Mouse (Mus musculus): ENCODE results near the gene Vwf.
A peak's percentile ranks its signal among the peaks of the same experiment; 100 is the strongest.

Gene Vwf

DNA sequence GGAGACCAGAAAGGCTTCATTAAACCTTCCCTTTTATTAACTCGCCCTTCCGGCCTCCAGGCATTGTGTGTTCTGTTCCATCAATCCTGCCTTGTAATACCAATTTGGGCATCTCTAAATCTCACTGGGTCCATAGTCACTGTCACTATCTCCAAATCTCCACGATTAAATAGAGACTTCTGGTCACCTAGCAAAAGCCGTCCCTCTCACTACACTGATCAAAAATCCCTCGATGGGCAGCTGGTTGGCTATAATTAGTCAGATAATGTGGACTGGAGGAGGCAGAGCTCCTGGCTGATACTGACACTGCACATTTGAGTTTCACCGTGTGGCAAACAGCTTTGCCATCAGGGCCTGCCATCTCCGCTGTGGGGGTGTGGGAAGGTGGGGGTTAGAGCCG, 42.5 kb downstream of the Vwf start:
- no peak for DNase-seq

DNA sequence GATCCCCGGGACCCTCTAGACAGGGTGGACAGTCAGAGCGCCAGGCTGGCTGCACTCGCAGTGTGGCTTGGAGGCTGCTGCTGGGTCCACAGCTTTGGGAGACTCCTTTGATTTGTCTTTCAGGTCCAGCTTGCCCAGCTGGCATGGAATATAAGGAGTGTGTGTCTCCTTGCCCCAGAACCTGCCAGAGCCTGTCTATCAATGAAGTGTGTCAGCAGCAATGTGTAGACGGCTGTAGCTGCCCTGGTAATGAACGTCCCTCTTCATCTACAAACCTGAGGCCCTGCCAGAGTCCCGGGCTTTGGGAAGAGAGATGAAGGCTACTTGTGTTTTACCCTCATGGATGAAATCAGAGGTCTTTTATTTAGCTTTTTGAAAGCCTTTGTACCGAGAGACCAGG, 43.5 kb downstream of the Vwf start:
- DNase-seq = no peak

DNA sequence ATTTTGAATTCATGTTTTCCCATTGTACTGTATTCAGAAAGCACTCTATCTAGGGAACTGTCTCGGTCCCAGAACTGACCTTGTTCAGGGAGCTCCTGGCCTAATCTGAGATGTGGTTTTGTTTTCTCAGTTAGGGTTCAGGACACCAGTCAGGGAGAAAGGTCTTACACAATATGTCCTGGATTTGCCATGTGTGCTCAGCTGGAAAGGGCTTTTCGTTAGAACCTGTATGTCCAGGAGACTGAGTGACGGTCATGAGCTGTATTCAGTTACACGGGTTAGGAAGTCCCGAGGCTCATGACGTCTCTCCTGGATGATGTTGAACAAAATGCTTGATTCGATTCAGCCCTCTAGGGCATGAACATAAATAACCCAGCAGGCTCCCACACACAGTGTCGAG, 43.9 kb downstream of the Vwf start:
- no peak for DNase-seq

DNA sequence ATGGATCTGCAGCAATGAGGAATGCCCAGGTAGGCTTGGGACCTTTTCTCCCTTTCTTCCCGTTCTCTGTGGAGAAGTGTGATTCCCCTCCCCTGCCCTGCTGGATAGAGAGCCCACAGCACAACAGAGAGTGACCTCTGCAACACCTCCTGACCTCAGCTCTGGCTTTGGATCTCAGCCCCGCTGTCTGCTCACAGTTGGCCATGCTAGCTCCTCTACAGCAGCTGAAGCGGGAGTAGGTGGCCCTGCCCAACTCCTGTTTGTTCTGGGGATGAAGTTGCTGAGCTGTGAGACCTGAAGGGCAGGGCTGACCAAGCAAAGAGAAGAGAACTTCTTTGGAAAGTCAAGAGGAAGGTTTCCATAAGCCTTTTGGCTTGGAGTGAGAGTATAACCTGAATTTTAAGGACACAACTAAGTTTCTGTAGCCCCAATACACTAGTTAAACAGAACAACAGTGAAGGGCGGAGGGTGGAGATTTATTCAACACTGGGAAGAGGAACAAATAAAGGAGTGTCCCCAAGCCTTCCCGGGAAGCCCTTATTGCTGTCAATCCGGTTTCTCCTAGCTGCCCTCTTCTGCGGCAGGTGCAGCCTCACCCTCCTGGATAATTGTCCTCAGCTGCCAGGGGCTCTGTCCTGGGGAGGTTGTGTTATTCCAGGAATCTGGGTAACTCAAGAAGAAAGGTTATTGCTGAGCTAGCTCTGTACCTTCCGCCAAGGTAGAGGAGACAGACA, 45.2 kb downstream of the Vwf start:
- no peak for DNase-seq

DNA sequence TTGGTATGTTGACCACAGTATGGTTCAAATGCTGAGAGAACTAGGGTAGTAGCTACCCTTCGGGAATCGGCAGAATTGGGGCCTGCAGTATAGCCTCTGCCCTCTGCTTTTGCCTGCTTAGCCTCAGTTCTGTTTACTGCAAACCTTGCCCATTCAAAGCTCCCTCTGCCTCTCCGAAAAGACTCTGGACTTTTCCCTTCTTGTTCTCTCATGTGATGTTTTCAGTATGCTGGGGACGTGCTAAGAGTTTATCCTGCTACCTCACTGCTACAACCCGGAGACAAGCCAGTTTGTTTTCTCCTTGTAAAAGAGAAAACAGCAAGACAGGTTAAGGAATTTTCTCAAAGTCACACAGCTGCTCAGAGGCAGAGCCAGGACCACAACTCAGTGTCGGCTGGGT, 46.0 kb downstream of the Vwf start:
- no peak for DNase-seq

DNA sequence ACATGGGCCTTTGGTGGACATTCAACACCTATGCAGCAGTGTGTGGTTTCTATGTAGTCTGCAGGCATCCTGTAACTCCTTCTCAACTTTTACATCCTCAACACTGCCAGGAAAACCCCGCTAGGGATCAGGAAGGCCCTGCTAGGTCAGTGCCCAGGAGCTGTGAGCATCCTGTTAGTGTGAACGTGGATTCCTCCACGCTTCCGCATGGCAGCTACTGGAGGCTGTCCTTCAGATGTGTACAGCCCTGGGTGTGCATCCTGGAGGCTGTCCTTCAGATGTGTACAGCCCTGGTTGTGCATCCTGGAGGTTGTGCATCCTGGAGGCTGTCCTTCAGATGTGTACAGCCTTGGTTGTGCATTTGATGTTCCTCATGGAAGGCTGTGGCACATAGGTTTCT, 47.7 kb downstream of the Vwf start:
- DNase-seq = no peak

DNA sequence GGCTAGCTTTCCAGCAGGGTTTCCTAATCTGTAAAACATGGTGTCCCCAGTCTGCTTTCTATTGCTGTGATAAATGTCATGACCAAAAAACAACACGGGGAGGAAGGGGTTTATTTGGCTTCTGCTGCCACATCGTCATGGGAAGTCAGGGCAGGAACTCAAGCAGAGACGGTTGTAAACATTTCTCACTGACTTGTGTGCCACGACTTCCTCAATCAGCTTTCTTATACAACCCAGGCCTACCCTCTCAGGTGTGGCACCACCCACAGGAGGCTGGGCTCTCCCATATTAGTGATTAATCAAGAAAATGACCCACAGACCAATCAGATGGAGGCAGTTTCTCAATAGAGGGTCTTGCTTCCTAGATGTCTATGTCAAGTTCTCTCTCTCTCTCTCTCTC, 48.3 kb downstream of the Vwf start:
- no peak for DNase-seq

DNA sequence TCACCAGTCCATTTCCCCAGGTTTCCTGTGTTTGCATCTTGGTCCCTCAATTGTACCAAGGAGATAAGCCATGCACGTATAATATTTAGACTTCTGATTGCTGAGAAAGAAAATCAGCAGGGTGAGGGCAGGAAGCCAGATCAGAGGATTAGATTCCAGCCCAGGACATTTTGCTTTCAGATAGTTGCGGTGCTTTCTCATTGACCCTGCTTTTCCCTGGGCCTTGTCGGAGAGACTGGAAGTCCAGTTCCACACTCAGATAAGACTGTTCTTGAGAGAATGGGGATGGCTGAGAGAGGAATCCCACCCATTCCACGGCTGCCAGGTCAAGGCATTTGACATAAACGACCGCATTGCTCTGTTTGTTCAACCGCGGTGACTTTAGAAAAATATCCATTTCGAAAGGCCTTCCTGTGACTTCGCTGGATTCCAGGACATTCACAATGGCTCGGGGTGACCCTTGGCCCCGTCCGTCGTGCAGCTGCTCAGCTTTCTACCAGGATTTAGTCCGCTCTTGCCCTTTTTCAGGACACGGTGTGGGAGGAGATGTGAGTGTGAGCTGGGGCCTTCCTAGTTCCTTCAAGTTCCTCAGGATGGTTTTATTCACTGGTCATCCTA, 50.2 kb downstream of the Vwf start:
- peak; percentile 73 for DNase-seq

DNA sequence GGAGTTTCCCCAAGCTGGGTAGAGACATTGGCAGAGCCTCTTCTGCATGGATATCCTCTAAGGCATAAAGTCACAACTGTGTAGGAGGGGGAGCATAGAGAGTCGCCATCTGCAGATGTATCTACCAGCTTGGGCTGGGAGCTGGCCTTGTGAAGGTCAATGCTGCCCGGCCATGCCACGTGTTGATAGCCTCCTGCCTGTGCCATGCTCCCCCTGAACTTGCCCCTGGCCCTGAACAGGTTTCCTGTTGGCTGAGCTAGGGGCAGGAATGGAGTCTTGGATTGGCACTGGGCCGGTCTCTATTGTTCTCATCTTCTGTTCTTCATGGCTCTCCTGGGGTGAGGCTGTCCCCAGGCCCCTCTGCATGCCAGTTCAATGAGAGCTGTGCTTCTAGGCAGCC, 51.1 kb downstream of the Vwf start:
- no peak for DNase-seq

DNA sequence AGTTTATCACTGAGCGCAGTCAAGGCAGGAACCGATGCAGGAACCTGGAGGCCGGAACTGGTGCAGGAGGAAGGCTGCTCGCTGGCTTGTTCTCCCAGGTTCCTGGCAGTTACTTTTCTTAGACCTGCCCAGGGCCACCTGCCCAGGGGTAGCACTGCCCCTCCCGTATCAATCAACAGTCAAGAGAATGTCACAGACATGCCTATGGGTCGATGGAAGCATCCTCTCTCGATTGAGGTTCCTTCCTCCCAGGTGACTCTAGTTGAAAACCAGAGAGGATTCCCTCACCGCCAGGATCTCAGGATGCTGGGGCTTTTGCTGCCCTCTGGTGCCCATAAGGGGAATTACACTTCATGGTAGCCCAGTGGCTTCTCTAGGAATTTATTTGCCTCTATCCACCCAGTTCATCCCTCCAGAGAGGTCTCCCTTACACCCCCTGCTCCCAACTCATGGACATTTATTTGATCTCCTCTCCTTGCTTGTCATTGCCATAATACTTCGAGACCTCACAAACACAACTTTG, 53.5 kb downstream of the Vwf start:
- peak; percentile 85 for DNase-seq

DNA sequence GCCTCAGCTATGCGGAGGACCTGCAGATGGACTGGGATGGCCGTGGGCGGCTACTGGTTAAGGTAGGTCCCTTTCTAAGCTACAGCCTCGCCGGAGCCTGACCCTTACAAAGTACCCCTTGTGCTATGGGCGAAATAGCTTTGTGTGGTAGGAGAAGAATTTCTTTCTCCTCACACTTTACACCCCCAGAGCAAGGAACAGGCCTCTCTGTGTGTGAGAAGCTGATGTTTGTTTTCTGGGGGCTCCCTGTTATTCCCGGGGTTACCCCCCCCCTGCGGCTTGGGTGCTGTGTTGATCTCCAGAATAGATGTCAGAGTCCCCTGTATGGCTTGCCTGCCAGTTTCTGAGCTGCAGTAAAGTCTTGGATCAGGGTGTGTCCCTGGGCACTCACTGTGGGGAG, 54.1 kb downstream of the Vwf start:
- no peak for DNase-seq

DNA sequence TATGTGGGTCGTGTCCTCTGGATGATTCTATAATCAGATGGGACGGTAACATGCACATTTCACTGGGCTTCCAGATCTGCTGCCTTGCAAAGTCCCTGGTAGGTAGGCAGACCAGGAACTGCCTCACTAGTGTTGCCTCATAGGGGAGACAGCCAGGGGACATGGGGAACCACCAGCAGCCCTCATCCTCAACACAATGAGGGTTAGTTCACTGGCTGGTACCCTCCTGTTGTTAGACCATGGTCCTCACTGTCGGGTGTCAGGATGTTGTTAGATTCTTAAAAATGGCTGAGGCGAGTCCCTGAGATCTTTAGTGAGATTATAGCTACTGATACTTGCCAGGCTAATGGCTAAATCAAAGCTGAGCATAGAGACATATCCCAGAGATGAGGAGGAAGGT, 54.6 kb downstream of the Vwf start:
- DNase-seq = no peak

DNA sequence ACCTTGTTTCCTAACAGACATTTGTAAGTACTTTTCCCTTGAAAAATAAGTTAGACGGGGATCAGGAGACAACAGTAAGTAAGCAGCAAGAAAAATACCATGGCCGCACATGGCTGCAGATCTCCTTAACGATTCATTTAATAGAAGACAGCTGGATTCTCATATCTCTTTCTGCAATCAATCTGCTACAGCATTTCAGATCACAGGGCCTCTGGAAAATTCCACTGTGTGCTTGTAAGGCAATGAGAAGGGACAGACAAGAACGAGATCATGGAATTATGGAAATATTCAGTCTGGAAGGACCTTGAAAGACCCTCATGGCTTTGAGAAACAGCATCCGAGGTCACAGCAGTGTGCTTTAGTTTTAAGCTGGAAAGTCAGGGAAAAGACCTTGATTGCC, 55.2 kb downstream of the Vwf start:
- DNase-seq = no peak

DNA sequence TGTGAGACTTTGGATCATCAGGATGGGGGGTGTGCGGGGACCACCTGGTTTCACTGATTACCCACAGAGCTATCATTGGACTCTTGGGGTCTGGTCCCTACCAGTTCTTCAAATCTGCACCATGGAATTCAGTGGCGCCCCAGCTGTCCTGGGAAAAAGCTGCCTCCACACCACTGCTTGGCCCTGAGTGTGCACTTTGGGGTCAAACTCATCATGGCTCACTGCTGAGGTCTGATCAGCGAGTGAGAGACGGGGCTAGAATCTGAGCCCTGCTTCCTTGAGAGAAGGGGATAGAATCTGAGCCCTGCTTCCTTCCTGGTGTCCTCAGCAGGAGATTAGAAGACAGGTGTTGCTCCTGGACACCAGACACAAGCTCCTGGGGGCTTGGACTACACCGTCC, 55.8 kb downstream of the Vwf start:
- DNase-seq = no peak

DNA sequence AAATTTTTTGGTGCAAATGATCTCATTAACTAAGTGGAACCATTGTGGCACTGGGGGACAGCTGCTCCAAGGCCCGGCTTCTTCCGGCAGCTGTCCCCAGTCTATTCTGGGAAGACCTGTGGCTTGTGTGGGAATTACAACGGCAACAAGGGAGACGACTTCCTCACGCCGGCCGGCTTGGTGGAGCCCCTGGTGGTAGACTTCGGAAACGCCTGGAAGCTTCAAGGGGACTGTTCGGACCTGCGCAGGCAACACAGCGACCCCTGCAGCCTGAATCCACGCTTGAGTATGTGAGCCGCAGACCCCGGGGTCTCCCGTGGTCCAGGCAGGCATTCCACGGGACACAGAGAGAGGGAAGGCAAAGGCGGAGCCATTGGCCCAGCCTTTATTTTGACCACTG, 56.7 kb downstream of the Vwf start:
- DNase-seq = peak; percentile 93

DNA sequence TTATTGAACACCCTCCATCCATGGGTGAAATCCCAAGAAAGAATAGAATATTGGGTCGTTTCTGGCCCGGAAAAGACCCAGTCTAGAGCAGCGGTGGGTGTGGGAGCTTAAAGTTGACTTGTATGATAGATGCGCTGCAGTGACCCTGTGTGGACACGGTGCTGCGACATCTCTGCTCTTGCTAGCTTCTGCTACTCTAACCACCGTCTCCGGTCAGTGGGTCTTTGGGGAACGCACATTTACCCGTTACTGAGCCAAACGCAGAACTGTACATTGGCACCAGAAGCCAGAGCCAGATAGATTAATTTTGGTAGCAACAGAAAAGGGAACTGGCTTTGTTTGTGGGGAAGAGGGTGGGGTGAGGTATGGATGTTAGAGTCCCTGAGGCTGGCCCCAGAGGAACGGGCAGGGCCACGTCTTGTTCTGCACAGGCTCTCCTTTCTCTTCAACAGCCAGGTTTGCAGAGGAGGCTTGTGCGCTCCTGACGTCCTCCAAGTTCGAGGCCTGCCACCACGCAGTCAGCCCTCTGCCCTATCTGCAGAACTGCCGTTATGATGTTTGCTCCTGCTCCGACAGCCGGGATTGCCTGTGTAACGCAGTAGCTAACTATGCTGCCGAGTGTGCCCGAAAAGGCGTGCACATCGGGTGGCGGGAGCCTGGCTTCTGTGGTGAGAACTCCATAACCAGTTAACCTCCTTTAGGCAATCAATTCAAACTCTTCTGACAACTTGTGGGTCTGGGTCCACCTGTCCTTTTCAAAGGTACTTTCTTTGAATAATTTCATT, 57.3 kb downstream of the Vwf start:
- DNase-seq = no peak

DNA sequence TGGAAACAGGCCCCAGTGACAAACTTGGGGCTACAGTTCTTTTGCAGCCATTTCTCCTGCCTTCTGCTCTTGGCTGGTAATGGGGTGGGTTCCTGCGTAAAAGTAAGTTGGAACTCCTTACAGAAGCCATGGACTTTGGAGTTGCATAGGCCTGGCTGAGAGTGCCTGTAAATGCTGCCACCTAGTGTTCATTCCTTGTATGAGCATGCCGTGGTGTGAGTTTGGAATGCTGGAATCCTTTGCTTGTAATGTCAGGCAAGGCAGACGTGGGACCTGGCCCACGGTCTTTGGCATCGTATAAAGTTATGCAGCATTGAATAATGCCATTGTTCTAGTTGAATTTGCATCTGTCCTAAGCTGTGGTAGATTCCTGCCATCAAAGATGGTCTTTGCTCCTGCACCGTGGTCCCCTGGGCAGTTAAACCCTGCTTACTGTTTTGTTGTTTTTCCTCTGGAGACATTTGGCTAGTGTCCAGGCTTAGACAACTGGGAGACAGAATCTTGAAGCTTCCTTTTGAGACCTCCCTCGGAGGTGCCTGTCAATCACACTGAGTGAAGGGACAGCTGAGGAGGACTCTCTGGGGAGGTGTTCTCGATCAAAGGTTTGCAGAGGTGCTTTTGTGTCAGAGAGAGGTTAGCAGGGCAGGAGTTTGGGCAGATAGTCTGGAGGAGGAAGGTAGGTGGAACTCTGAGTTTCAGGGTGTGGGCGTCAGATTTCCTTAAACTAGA, 58.1 kb downstream of the Vwf start:
- DNase-seq = peak; percentile 86

DNA sequence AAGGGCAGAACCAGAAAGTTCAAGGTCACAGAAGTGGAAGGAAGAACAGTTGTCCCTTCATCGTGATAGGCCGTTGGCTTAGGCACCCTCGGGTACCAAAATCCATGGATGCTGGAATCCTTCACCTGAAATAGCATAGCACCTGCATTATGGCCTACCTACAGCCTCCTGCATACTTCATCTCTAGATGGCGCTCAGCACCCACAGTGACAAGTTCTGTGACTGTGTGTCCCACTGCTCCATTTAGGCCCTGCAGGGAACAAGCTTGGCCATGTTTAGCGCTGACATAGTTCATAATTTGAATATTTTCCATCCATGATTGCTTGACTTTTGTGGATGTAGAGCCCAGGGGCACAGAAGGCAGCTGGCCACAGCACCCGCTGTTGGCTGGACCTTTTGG, 62.5 kb downstream of the Vwf start:
- no peak for DNase-seq

DNA sequence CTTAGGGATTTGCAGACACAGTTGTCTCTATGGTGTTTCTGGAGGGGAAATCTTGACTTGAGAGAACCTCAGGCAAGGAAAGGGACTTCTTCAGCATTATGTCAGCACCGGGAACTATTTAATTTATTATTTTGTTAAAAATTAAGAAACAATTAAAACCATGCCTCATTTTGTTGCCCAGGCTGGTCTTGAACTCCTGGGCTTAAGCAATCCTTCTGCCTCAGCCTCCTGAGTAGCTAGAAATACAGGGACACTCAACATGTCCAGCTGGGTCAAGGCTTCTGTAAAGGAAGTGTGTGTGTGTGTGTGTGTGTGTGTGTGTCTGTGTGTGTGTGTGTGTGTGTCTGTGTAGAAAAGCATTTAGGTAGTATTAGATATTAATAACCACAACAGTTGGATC, 71.3 kb downstream of the Vwf start:
- no peak for DNase-seq

DNA sequence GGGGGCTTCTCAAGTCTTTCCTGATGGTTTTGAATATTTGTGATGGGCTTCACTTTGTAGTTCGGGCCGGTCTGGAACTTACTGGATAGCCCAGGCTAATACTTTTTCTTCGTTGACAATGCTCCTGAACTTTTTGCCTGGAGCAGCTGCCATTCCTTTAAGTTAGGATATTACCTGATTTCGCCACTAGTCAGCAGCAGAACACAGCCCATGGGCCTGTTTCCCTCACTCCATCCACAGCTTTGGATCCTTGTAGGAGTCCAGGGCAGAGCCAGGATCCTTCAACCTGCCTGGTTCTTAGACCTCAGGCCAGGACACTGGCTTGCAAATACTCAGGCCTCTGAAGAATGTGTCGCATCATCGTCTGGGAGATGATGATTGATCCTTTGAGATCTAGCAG, 74.2 kb downstream of the Vwf start:
- peak; percentile 51 for DNase-seq

DNA sequence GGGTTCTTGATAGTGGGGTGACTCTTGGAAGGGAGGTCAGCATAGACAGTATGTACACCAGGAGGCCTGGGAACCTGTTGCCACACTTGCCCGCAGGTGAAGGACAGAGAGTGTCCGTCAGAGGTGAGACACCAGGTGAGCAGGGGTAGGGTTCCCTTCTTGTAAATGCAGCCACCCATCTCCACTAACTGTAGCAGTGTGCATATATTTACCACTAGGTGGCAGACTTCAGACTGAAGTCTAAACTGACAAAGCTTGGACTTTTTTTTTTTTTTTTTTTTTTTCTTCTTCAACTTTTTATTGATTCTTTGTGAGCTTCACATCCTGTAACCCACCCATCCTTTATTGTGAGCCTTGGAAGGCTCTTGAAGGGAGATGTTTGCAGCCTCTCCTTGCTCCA, 75.9 kb downstream of the Vwf start:
- peak; percentile 15 for DNase-seq

DNA sequence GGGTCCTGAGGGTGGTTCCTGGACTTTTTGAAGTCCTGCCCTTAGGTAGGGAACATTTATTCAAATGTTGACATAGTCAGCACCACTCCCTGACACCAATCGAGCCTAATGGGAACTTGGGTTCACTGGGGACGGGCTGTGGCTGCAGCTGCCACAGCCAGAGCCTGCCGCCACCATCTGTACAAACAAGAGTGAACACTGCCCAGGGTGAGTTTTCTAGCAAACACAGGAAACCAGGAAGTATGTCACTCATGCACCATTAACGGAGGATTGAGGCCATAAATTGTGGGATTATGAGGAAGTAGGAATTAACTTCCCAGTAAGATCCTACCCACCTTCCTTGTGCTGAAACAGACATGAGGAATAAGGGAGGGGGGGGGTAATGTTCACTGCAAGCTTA, 93.9 kb downstream of the Vwf start:
- no peak for DNase-seq

DNA sequence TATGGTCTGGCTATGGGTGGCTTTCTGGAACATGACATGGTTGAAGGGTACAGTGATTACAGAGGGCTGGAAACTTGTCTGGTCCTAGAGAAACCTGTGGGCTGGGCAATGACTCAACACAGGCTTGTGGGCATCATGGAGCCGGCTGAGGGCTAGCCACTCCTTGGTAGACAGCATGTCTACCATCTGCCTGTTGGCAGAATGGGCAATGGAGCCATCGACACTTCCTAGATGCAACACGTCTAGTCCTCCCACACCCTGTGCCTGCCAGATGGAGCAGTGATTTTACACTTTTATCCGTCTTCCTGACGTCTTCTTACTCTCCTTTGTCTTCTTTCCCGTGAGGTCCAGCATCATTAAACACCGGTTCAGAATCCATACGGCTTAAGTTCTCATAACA, 94.6 kb downstream of the Vwf start:
- no peak for DNase-seq
